In genomic region chr6:38725515-38725914, GRCm38 (mm10) we compare ENCODE assay signal across 15 mouse cellular contexts.
"Had no signal": no experiment of that assay in that cellular context is flagged by ENCODE, and none has a peak within 500 bp of the region (broad histone marks: within the 10 kb centered on the region; RNA-seq: fewer than 3 reads in every experiment).

No protein-coding gene starts in this region.

- H3K4me3 ChIP-seq: neural tube, embryonic 15.5 days; stomach, embryonic 15.5 days had no signal

- H3K27me3 ChIP-seq: neural tube, embryonic 15.5 days; stomach, embryonic 15.5 days had no signal

- H3K9me3 ChIP-seq: neural tube, embryonic 15.5 days; stomach, embryonic 15.5 days had no signal

- H3K4me1 ChIP-seq: stomach, embryonic 15.5 days had no signal

- H3K27ac ChIP-seq: neural tube, embryonic 15.5 days; stomach, embryonic 15.5 days; stomach, postnatal 0 days had no signal

- H3K4me2 ChIP-seq: neural tube, embryonic 15.5 days; stomach, embryonic 15.5 days had no signal

- H3K9ac ChIP-seq: neural tube, embryonic 15.5 days; stomach, embryonic 15.5 days had no signal

- DNase-seq: retina, postnatal 1 day; right cerebral cortex, adult 18-20 months; right cerebral cortex, postnatal 14 days; right cerebral cortex, postnatal 25 days; right cerebral cortex, postnatal 4 days; spleen, adult 18-20 months; thymus, adult 18-20 months; thymus, adult 2 months; thymus, postnatal 14 days; thymus, postnatal 25 days; thymus, postnatal 36 days; thymus, postnatal 4 days had no signal
